Mouse (Mus musculus): ENCODE measurements around the gene Mmp28. TPM values are rescaled to one million over a fixed set of nuclear protein-coding genes. Genes with fewer than 3 reads are reported as not detected.

Gene Mmp28
- polyA plus RNA-seq, 1 experiment from 2014 or later: 2.1 TPM

- Histone ChIP-seq H3K4me1 (ENCODE audit: insufficient read depth) (peaks cover 19% of the 10 kb centered on the region), H3K27ac (ENCODE audit: low read depth) (0 out of 2 replicates have a peak overlapping the region, but pooled peaks have one; percentile 4), H3K4me2 (no peak overlapping the region), H3K4me3 (ENCODE audit: low read depth, low read length) (no peak overlapping the region), H3K9ac (no peak overlapping the region), H3K27me3 (ENCODE audit: insufficient read depth, low read length) (peaks cover 20% of the 10 kb centered on the region), H3K9me3 (ENCODE audit: low read depth, low read length) (no peaks in the 10 kb centered on the region), H3K36me3 (ENCODE audit: insufficient read depth) (no peaks in the 10 kb centered on the region)
- DNase-seq: peak; percentile 72
- peak; percentile 33; the same call in 1 of the 2 replicates for ATAC-seq (ENCODE audit: insufficient read depth)
- no peak for TF ChIP-seq CTCF (IDR thresholded peaks at IDR 0.05; ENCODE audit: low read depth)
These were observed 14.0 kb downstream of the Mmp28 start for GRCm38 (mm10) chr11:83448927-83449236.

GRCm38 (mm10) chr11:83448021-83448926 is 14.6 kb downstream of the Mmp28 start:
- peak overlapping the region; percentile 4; the same call in 1 of the 2 replicates for H3K27ac ChIP-seq (ENCODE audit: low read depth)
- 24% methylated on average over 16 of the region's 16 CpGs for WGBS
- no peaks in the 10 kb centered on the region for H3K9me3 ChIP-seq (ENCODE audit: low read depth, low read length)
- H3K4me2 ChIP-seq: no peak overlapping the region
- no peak overlapping the region for H3K4me3 ChIP-seq (ENCODE audit: low read depth, low read length)
- peaks cover 26% of the 10 kb centered on the region for H3K27me3 ChIP-seq (ENCODE audit: insufficient read depth, low read length)
- no peak for TF ChIP-seq CTCF (IDR thresholded peaks at IDR 0.05; ENCODE audit: low read depth)
- ATAC-seq (ENCODE audit: insufficient read depth) (peak; percentile 61), DNase-seq (peak; percentile 78)
- no peaks in the 10 kb centered on the region for H3K36me3 ChIP-seq (ENCODE audit: insufficient read depth)
- no peak overlapping the region for H3K9ac ChIP-seq
- peaks cover 19% of the 10 kb centered on the region for H3K4me1 ChIP-seq (ENCODE audit: insufficient read depth)

- Histone ChIP-seq H3K36me3 (ENCODE audit: insufficient read depth) (no peaks in the 10 kb centered on the region), H3K27me3 (ENCODE audit: insufficient read depth, low read length) (peaks cover 31% of the 10 kb centered on the region), H3K4me2 (no peak overlapping the region), H3K9ac (no peak overlapping the region), H3K4me3 (ENCODE audit: low read depth, low read length) (no peak overlapping the region), H3K9me3 (ENCODE audit: low read depth, low read length) (no peaks in the 10 kb centered on the region), H3K27ac (ENCODE audit: low read depth) (no peak overlapping the region; the same call in 1 of the 2 replicates), H3K4me1 (ENCODE audit: insufficient read depth) (peaks cover 19% of the 10 kb centered on the region)
- DNase-seq (no peak), ATAC-seq (ENCODE audit: insufficient read depth) (peak; percentile 3; the same call in 1 of the 2 replicates)
- 45% methylated on average over 10 of the region's 10 CpGs for WGBS
- no peak for TF ChIP-seq CTCF (IDR thresholded peaks at IDR 0.05; ENCODE audit: low read depth)
These were observed 15.3 kb downstream of the Mmp28 start for GRCm38 (mm10) chr11:83447612-83448011.

- TF ChIP-seq CTCF (IDR thresholded peaks at IDR 0.05; ENCODE audit: low read depth): peak; percentile 12; the same call in 1 of the 2 replicates
- no peak for DNase-seq
- Histone ChIP-seq H3K4me1 (ENCODE audit: insufficient read depth) (peaks cover 19% of the 10 kb centered on the region), H3K27ac (ENCODE audit: low read depth) (no peak overlapping the region), H3K9ac (peak overlapping the region; percentile 16; the same call in 1 of the 2 replicates), H3K9me3 (ENCODE audit: low read depth, low read length) (no peaks in the 10 kb centered on the region), H3K36me3 (ENCODE audit: insufficient read depth) (no peaks in the 10 kb centered on the region), H3K4me3 (ENCODE audit: low read depth, low read length) (peak overlapping the region; percentile 24), H3K4me2 (peak overlapping the region; percentile 45), H3K27me3 (ENCODE audit: insufficient read depth, low read length) (peaks cover 48% of the 10 kb centered on the region)
- 26% methylated on average over 19 of the region's 19 CpGs for WGBS
- no peak for ATAC-seq (ENCODE audit: insufficient read depth)
These were observed 17.9 kb downstream of the Mmp28 start for GRCm38 (mm10) chr11:83445001-83445400.

GRCm38 (mm10) chr11:83443824-83444223 is 19.0 kb downstream of the Mmp28 start:
- TF ChIP-seq CTCF (IDR thresholded peaks at IDR 0.05; ENCODE audit: low read depth): no peak
- Histone ChIP-seq H3K4me2 (no peak overlapping the region), H3K4me1 (ENCODE audit: insufficient read depth) (peaks cover 14% of the 10 kb centered on the region), H3K27ac (ENCODE audit: low read depth) (no peak overlapping the region), H3K36me3 (ENCODE audit: insufficient read depth) (no peaks in the 10 kb centered on the region), H3K9me3 (ENCODE audit: low read depth, low read length) (no peaks in the 10 kb centered on the region), H3K9ac (no peak overlapping the region), H3K27me3 (ENCODE audit: insufficient read depth, low read length) (peaks cover 48% of the 10 kb centered on the region), H3K4me3 (ENCODE audit: low read depth, low read length) (no peak overlapping the region)
- DNase-seq (no peak), ATAC-seq (ENCODE audit: insufficient read depth) (no peak)
- WGBS: 7% methylated on average over 7 of the region's 7 CpGs

- peaks cover 48% of the 10 kb centered on the region for H3K27me3 ChIP-seq (ENCODE audit: insufficient read depth, low read length)
- ATAC-seq (ENCODE audit: insufficient read depth): no peak
- WGBS: 11% methylated on average over 29 of the region's 29 CpGs
- DNase-seq: peak; percentile 92
- H3K27ac ChIP-seq (ENCODE audit: low read depth): no peak overlapping the region
- H3K4me3 ChIP-seq (ENCODE audit: low read depth, low read length): no peak overlapping the region; the same call in 1 of the 2 replicates
- H3K9me3 ChIP-seq (ENCODE audit: low read depth, low read length): no peaks in the 10 kb centered on the region
- H3K4me1 ChIP-seq (ENCODE audit: insufficient read depth): peaks cover 4% of the 10 kb centered on the region; the same call in 1 of the 2 replicates
- TF ChIP-seq CTCF (IDR thresholded peaks at IDR 0.05; ENCODE audit: low read depth): peak; percentile 80
- H3K36me3 ChIP-seq (ENCODE audit: insufficient read depth): no peaks in the 10 kb centered on the region
- H3K9ac ChIP-seq: no peak overlapping the region
- peak overlapping the region; percentile 49; the same call in 1 of the 2 replicates for H3K4me2 ChIP-seq
These were observed 20.1 kb downstream of the Mmp28 start for GRCm38 (mm10) chr11:83442596-83443267.

GRCm38 (mm10) chr11:83441235-83441634 is 21.6 kb downstream of the Mmp28 start:
- no peaks in the 10 kb centered on the region for H3K36me3 ChIP-seq (ENCODE audit: insufficient read depth)
- H3K27ac ChIP-seq (ENCODE audit: low read depth): no peak overlapping the region
- no peak overlapping the region for H3K4me3 ChIP-seq (ENCODE audit: low read depth, low read length)
- WGBS: 47% methylated on average over 7 of the region's 7 CpGs
- ATAC-seq (ENCODE audit: insufficient read depth) (no peak), DNase-seq (no peak)
- H3K9me3 ChIP-seq (ENCODE audit: low read depth, low read length): no peaks in the 10 kb centered on the region
- no peak for TF ChIP-seq CTCF (IDR thresholded peaks at IDR 0.05; ENCODE audit: low read depth)
- H3K27me3 ChIP-seq (ENCODE audit: insufficient read depth, low read length): peaks cover 45% of the 10 kb centered on the region
- peak overlapping the region; percentile 90; the same call in 1 of the 2 replicates for H3K4me2 ChIP-seq
- H3K9ac ChIP-seq: no peak overlapping the region
- no peaks in the 10 kb centered on the region for H3K4me1 ChIP-seq (ENCODE audit: insufficient read depth)

Data from lung, embryonic 14.5 days (tissue).